Mouse (Mus musculus) heart, adult 2 months (tissue): ENCODE measurements around the gene Kansl2. TPM values are rescaled to one million over a fixed set of nuclear protein-coding genes. Genes with fewer than 3 reads are reported as not detected.

Experiments used
- DNase-seq, 2 experiments: peaks; one replicate each; pipeline ENCODE4 v3.0.0; 2021
- H3K27ac ChIP-seq: fragments of 200-600 bp; 2 replicates; pipeline ENCODE4 v1.8.1; 2022
- H3K27me3 ChIP-seq: fragments of 200-500 bp; 2 replicates; pipeline ENCODE4 v1.6.1; 2012; ENCODE audit warnings: mild to moderate bottlenecking, low read length, inconsistent platforms, mixed read lengths; ENCODE audit not compliant: control insufficient read depth, insufficient read depth
- H3K36me3 ChIP-seq: fragments of 200-500 bp; 2 replicates; pipeline ENCODE4 v1.6.1; 2012; ENCODE audit warnings: low read length, inconsistent platforms; ENCODE audit not compliant: control insufficient read depth, insufficient read depth
- H3K4me1 ChIP-seq: fragments of 200-500 bp; 2 replicates; pipeline ENCODE4 v1.6.1; 2011; ENCODE audit warnings: low read length; ENCODE audit not compliant: control insufficient read depth, insufficient read depth
- H3K4me3 ChIP-seq: fragments of 200-600 bp; 2 replicates; pipeline ENCODE4 v1.8.1; 2022
- H3K79me2 ChIP-seq: fragments of 200-500 bp; replicated peaks from 2 replicates; pipeline ENCODE4 v1.6.1; 2012; ENCODE audit warnings: mild to moderate bottlenecking, inconsistent platforms, low read length, moderate library complexity, mixed read lengths; ENCODE audit not compliant: control insufficient read depth, insufficient read depth
- H3K9ac ChIP-seq: fragments of 200-500 bp; 2 replicates; pipeline ENCODE4 v1.6.1; 2012; ENCODE audit warnings: low read depth, mild to moderate bottlenecking, control low read depth, inconsistent platforms, low read length, mixed read lengths
- CTCF ChIP-seq: fragments of 200-600 bp; IDR thresholded peaks from 2 replicates; pipeline ENCODE4 v1.8.1; 2022; ENCODE audit warnings: antibody characterized with exemption, mild to moderate bottlenecking, moderate library complexity
- EP300 ChIP-seq: fragments of 200-500 bp; IDR thresholded peaks from 2 replicates; pipeline ENCODE4 v1.6.1; 2011; ENCODE audit warnings: low read depth, low read length, control low read depth; ENCODE audit not compliant: insufficient read depth
- POLR2A ChIP-seq: fragments of 200-500 bp; IDR thresholded peaks from 2 replicates; pipeline ENCODE4 v1.6.1; 2011; ENCODE audit warnings: mild to moderate bottlenecking, low read depth, low read length, control low read depth; ENCODE audit not compliant: insufficient read depth
- WGBS: fragments of 180-500 bp; shearing (Covaris S2); methylation state at CpG from one replicate; pipeline ENCODE4 v1.1.7; 2018; 5-methylcytosine and 5-hydroxymethylcytosine counted together
- intact Hi-C: fragments of 180-260 bp; cut with DNase I; formaldehyde crosslinking; loops from one replicate; pipeline ENCODE4 v1.15.1; 2025
- polyA plus RNA-seq: library from polyadenylated mRNA; depleted of rRNA; stranded (reverse); fragments of >200 nt; gene quantifications from 2 replicates; pipeline ENCODE4 v1.2.3, GENCODE M21; 2012
- total RNA-seq, 2 experiments: library from RNA; stranded (reverse); gene quantifications; 2 replicates each; pipeline ENCODE4 v1.2.3; 2021

The Kansl2 gene
- total and polyA plus RNA-seq, 3 experiments = 37.0 to 86.0 (median 74.5) TPM

DNA sequence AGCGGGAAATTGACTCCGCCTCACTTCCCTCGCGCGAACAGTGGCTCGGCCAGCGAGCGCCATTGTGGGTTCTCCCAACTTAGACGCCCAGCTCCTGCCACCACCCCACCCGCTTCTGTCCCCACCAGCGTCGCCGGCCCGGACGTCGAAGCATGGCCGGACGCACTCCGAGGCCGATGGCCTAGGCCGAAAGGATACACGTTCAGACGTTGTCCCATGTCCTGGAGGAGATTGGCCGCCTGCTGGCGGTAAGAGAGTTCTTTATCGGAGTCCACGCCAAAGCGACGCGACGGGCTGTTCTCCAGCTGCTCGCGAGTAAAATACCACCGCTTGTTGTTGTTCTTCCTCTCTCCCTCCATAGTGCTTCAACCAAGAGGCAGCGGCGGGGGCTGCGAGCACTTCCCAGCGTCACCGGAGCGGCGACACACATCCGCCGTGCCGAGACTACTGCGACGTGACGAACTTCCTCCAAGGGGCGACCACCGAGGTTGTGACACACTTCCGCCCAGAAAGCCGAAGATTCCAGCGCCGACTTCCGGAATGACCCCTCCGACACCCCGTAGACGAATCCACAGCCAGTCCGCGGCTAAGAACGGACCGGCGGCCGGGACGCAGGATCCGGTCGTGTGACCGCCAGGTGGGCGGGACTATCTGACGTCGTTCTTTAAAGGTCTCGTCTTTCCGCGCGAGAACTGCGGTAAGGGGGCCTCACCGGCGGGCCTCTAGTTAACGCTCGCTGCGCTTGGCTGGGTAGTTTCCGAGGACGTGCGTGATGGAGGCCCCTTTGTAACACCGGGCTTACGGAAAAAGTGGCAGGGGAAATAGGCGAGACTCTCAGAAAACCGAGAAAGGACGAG lies 33.4 kb upstream of the Kansl2 start:
- under 1% methylated on average over 88 of the region's 88 CpGs for WGBS
- intact Hi-C loops = loop anchor here (2.0 kb wide), 2 partner anchors 33 to 57 kb away; partner anchors contain the start of gene Kansl2
- Histone ChIP-seq H3K36me3 (peaks cover 20% of the 10 kb centered on the region), H3K4me1 (peaks cover 10% of the 10 kb centered on the region), H3K27me3 (no peaks in the 10 kb centered on the region), H3K79me2 (peaks cover 6% of the 10 kb centered on the region), H3K9ac (peak overlapping the region; percentile 93), H3K27ac (peak overlapping the region; percentile 96), H3K4me3 (peak overlapping the region; percentile 89)
- peak; percentile 100 for DNase-seq
- TF ChIP-seq POLR2A (peak; percentile 96), EP300 (peak; percentile 75), CTCF (peak; percentile 67)

- intact Hi-C loops = loop anchor here (2.0 kb wide), 2 partner anchors 32 to 56 kb away; partner anchors contain the start of gene Kansl2
- DNase-seq = no peak
- H3K9ac ChIP-seq = peak overlapping the region; percentile 83
- peak overlapping the region; percentile 68 for H3K4me3 ChIP-seq
- peaks cover 20% of the 10 kb centered on the region for H3K36me3 ChIP-seq
- H3K27me3 ChIP-seq = no peaks in the 10 kb centered on the region
- peaks cover 6% of the 10 kb centered on the region for H3K79me2 ChIP-seq
- peaks cover 13% of the 10 kb centered on the region for H3K4me1 ChIP-seq
- WGBS = under 1% methylated on average over 15 of the region's 15 CpGs
- TF ChIP-seq POLR2A (no peak), EP300 (no peak), CTCF (no peak)
- H3K27ac ChIP-seq = peak overlapping the region; percentile 96
Measured at GRCm38 (mm10) chr15:98566973-98567277, 32.9 kb upstream of the Kansl2 start.

- Histone ChIP-seq H3K4me1 (peaks cover 3% of the 10 kb centered on the region), H3K27me3 (no peaks in the 10 kb centered on the region), H3K36me3 (peaks cover 22% of the 10 kb centered on the region), H3K27ac (no peak overlapping the region), H3K79me2 (no peaks in the 10 kb centered on the region), H3K4me3 (no peak overlapping the region), H3K9ac (no peak overlapping the region)
- intact Hi-C loops = no loop called here
- WGBS = 79% methylated on average over 5 of the region's 5 CpGs
- DNase-seq = no peak
- TF ChIP-seq CTCF (no peak), POLR2A (no peak), EP300 (no peak)
Measured at GRCm38 (mm10) chr15:98557186-98557585, 23.1 kb upstream of the Kansl2 start.

DNA sequence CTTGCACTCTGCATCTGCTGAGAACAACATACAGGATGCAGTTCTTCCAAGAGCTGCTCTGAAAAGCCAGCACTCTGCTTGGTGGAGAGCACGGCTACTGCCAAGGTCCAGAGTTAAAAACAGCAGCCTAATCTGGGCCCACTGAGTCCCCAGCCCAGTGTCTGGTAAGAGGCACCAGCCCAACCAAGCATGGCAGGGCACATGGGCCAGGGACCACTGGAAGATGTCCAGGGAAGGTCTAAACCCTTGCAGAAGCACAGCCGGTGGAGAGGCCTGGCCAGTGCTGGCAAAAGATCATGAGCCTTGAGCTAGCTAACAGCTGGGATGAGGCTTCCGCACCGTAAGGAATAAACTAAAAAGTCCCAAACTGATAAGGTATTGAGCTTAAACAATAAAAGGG lies 21.8 kb upstream of the Kansl2 start:
- TF ChIP-seq CTCF = no peak
- TF ChIP-seq POLR2A = no peak
- TF ChIP-seq EP300 = peak; percentile 34; the same call in 1 of the 2 replicates
- WGBS = 58% methylated on average over 4 of the region's 4 CpGs
- no peaks in the 10 kb centered on the region for H3K79me2 ChIP-seq
- intact Hi-C loops = no loop called here
- H3K27ac ChIP-seq = no peak overlapping the region
- H3K9ac ChIP-seq = no peak overlapping the region
- H3K4me1 ChIP-seq = no peaks in the 10 kb centered on the region
- peak in 1 of 2 experiments; percentile 61 for DNase-seq
- H3K27me3 ChIP-seq = no peaks in the 10 kb centered on the region
- peaks cover 22% of the 10 kb centered on the region for H3K36me3 ChIP-seq
- H3K4me3 ChIP-seq = no peak overlapping the region

- TF ChIP-seq CTCF = no peak
- TF ChIP-seq POLR2A = no peak
- Histone ChIP-seq H3K4me1 (no peaks in the 10 kb centered on the region), H3K27me3 (no peaks in the 10 kb centered on the region), H3K36me3 (peaks cover 10% of the 10 kb centered on the region; the same call in 1 of the 2 replicates), H3K4me3 (no peak overlapping the region), H3K79me2 (no peaks in the 10 kb centered on the region), H3K9ac (no peak overlapping the region), H3K27ac (no peak overlapping the region)
- DNase-seq = no peak
- intact Hi-C loops = no loop called here
- 82% methylated on average over 2 of the region's 2 CpGs for WGBS
Measured at GRCm38 (mm10) chr15:98552758-98553157, 18.7 kb upstream of the Kansl2 start.

DNA sequence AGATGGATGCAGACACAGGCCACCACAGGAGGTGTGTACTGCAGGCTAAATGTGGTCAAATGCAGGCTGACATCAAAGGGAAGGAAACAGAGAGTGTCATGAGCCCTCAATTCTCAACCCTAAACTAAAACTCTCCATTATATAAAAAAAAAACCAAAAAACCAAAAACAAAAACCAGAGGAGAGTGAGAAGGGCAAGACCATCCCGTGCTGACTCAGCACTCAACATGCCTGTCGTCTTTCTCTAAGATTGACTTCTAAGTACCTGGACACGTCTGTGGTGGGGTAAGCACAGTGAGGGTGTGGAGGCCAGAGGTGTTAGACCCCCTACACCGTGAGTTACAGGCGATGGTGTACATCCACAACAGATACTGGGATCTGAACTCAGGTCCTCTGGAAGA lies 12.8 kb upstream of the Kansl2 start:
- WGBS = 93% methylated on average over 5 of the region's 5 CpGs
- Histone ChIP-seq H3K27me3 (no peaks in the 10 kb centered on the region), H3K4me3 (no peak overlapping the region), H3K27ac (no peak overlapping the region), H3K9ac (no peak overlapping the region), H3K36me3 (peaks cover 2% of the 10 kb centered on the region; the same call in 1 of the 2 replicates), H3K79me2 (no peaks in the 10 kb centered on the region), H3K4me1 (no peaks in the 10 kb centered on the region)
- TF ChIP-seq CTCF = no peak
- no peak for TF ChIP-seq EP300
- no peak for TF ChIP-seq POLR2A
- peak in 1 of 2 experiments; percentile 2 for DNase-seq
- intact Hi-C loops = no loop called here
